Comparison of ENCODE assay signal across 25 mouse cellular contexts in genomic region chr9:47903661-47904060, GRCm38 (mm10).
DNase-seq lines count a peak whose midpoint lies in the region; ATAC-seq lines count a peak whose summit lies in the region.
"Had no signal": no experiment of that assay in that cellular context is flagged by ENCODE, and none has a peak within 500 bp of the region (broad histone marks: within the 10 kb centered on the region; RNA-seq: fewer than 3 reads in every experiment).

No protein-coding gene starts in this region.

- no peak overlapping the region for H3K4me3 ChIP-seq in forebrain, embryonic 14.5 days (ENCODE audit: low read depth, low read length)
- H3K4me3 ChIP-seq in forebrain, embryonic 12.5 days (replicated peaks), result no peak overlapping the region
- H3K4me3 ChIP-seq in midbrain, embryonic 10.5 days, result no peak overlapping the region
- H3K4me3 ChIP-seq in midbrain, embryonic 14.5 days (replicated peaks; ENCODE audit: low read depth, low read length), result no peak overlapping the region
- H3K4me3 ChIP-seq: embryonic facial prominence, embryonic 12.5 days; embryonic facial prominence, embryonic 15.5 days; erythroblast, embryonic 14.5 days; forebrain, embryonic 13.5 days; heart, adult 2 months; heart, embryonic 10.5 days; heart, embryonic 13.5 days; hindbrain, embryonic 15.5 days had no signal

- WGBS in forebrain, embryonic 14.5 days, result 42% methylated on average over 7 of the region's 7 CpGs
- 47% methylated on average over 7 of the region's 7 CpGs for WGBS in forebrain, embryonic 12.5 days
- 63% methylated on average over 7 of the region's 7 CpGs for WGBS in midbrain, embryonic 10.5 days
- 48% methylated on average over 7 of the region's 7 CpGs for WGBS in midbrain, embryonic 14.5 days

- peaks cover 48% of the 10 kb centered on the region for H3K27me3 ChIP-seq in forebrain, embryonic 14.5 days (replicated peaks; ENCODE audit: control insufficient read depth, insufficient read depth, low read length)
- H3K27me3 ChIP-seq in forebrain, embryonic 12.5 days, result peaks cover 85% of the 10 kb centered on the region
- peaks cover 94% of the 10 kb centered on the region for H3K27me3 ChIP-seq in midbrain, embryonic 10.5 days (ENCODE audit: low read depth, poor library complexity, severe bottlenecking)
- H3K27me3 ChIP-seq in midbrain, embryonic 14.5 days (ENCODE audit: control insufficient read depth, insufficient read depth, low read length), result 0 out of 2 replicates have a peak, but pooled peaks cover 4% of the 10 kb centered on the region
- H3K27me3 ChIP-seq: embryonic facial prominence, embryonic 12.5 days; embryonic facial prominence, embryonic 15.5 days; heart, embryonic 13.5 days had no signal

- peaks cover 33% of the 10 kb centered on the region for H3K4me1 ChIP-seq in forebrain, embryonic 14.5 days (ENCODE audit: control insufficient read depth, insufficient read depth, low read length)
- H3K4me1 ChIP-seq in forebrain, embryonic 12.5 days, result peaks cover 44% of the 10 kb centered on the region
- H3K4me1 ChIP-seq in midbrain, embryonic 10.5 days, result peaks cover 51% of the 10 kb centered on the region
- peaks cover 34% of the 10 kb centered on the region for H3K4me1 ChIP-seq in midbrain, embryonic 14.5 days (ENCODE audit: control insufficient read depth, insufficient read depth, low read length)
- H3K4me1 ChIP-seq: embryonic facial prominence, embryonic 15.5 days; heart, embryonic 13.5 days had no signal

- 0 out of 2 replicates have a peak overlapping the region, but pooled peaks have one; percentile 5 for H3K27ac ChIP-seq in forebrain, embryonic 14.5 days (ENCODE audit: low read depth, low read length)
- no peak overlapping the region for H3K27ac ChIP-seq in forebrain, embryonic 12.5 days
- 0 out of 2 replicates have a peak overlapping the region, but pooled peaks have one; percentile 23 for H3K27ac ChIP-seq in midbrain, embryonic 10.5 days (replicated peaks)
- no peak overlapping the region for H3K27ac ChIP-seq in midbrain, embryonic 14.5 days (replicated peaks; ENCODE audit: low read depth, low read length)
- H3K27ac ChIP-seq: embryonic facial prominence, embryonic 12.5 days; embryonic facial prominence, embryonic 15.5 days; forebrain, embryonic 13.5 days; heart, adult 2 months; heart, embryonic 10.5 days; heart, embryonic 13.5 days; hindbrain, embryonic 15.5 days had no signal

- H3K36me3 ChIP-seq in forebrain, embryonic 14.5 days (ENCODE audit: control insufficient read depth, insufficient read depth, low read length), result no peaks in the 10 kb centered on the region
- H3K36me3 ChIP-seq in forebrain, embryonic 12.5 days (replicated peaks), result no peaks in the 10 kb centered on the region
- no peaks in the 10 kb centered on the region for H3K36me3 ChIP-seq in midbrain, embryonic 10.5 days
- no peaks in the 10 kb centered on the region for H3K36me3 ChIP-seq in midbrain, embryonic 14.5 days (ENCODE audit: control insufficient read depth, insufficient read depth, low read length)
- H3K36me3 ChIP-seq: embryonic facial prominence, embryonic 12.5 days; embryonic facial prominence, embryonic 15.5 days; heart, embryonic 10.5 days; heart, embryonic 13.5 days; hindbrain, embryonic 15.5 days had no signal

- H3K9ac ChIP-seq in forebrain, embryonic 14.5 days (ENCODE audit: low read length), result no peak overlapping the region
- no peak overlapping the region for H3K9ac ChIP-seq in forebrain, embryonic 12.5 days
- no peak overlapping the region for H3K9ac ChIP-seq in midbrain, embryonic 14.5 days (replicated peaks; ENCODE audit: low read length)
- H3K9ac ChIP-seq: embryonic facial prominence, embryonic 12.5 days; embryonic facial prominence, embryonic 15.5 days; forebrain, embryonic 13.5 days; forebrain, postnatal 0 days; heart, embryonic 13.5 days; hindbrain, embryonic 15.5 days had no signal

- no peak for ATAC-seq in forebrain, embryonic 14.5 days
- no peak for ATAC-seq in forebrain, embryonic 12.5 days (ENCODE audit: low FRiP score)
- no peak for ATAC-seq in midbrain, embryonic 14.5 days (ENCODE audit: low FRiP score, low TSS enrichment)
- ATAC-seq: activated CD4-positive, CD25-positive, alpha-beta regulatory T cell, adult 4 months had no signal

- no peak for DNase-seq in forebrain, embryonic 14.5 days (ENCODE audit: low spot score)
- DNase-seq in midbrain, embryonic 10.5 days (ENCODE audit: low spot score), result no peak
- DNase-seq in midbrain, embryonic 14.5 days, result no peak
- DNase-seq in brain, adult 2 months (ENCODE audit: low read depth, low spot score), result peak; percentile 52
- DNase-seq in cerebellum, adult 9-11 months, result no peak
- DNase-seq: adrenal gland, adult 8-10 months; adrenal gland, postnatal 25 days; cerebellum, adult 18-20 months; cerebellum, adult 9-10 months; cerebellum, postnatal 25 days; forebrain, postnatal 0 days; gastrocnemius, postnatal 10 days; gastrocnemius, postnatal 36 days; heart, adult 2 months; heart, postnatal 14 days; heart, postnatal 4 days had no signal

- H3K4me2 ChIP-seq in forebrain, embryonic 14.5 days (ENCODE audit: low read length), result no peak overlapping the region
- no peak overlapping the region for H3K4me2 ChIP-seq in forebrain, embryonic 12.5 days
- no peak overlapping the region for H3K4me2 ChIP-seq in midbrain, embryonic 14.5 days (ENCODE audit: low read length)
- H3K4me2 ChIP-seq: embryonic facial prominence, embryonic 12.5 days; embryonic facial prominence, embryonic 15.5 days; forebrain, embryonic 13.5 days; heart, embryonic 13.5 days; hindbrain, embryonic 15.5 days had no signal

- H3K9me3 ChIP-seq in forebrain, embryonic 14.5 days (replicated peaks; ENCODE audit: control insufficient read depth, low read length), result no peaks in the 10 kb centered on the region
- no peaks in the 10 kb centered on the region for H3K9me3 ChIP-seq in forebrain, embryonic 12.5 days
- H3K9me3 ChIP-seq in midbrain, embryonic 10.5 days (replicated peaks), result no peaks in the 10 kb centered on the region
- H3K9me3 ChIP-seq in midbrain, embryonic 14.5 days (ENCODE audit: control insufficient read depth, low read length), result no peaks in the 10 kb centered on the region
- H3K9me3 ChIP-seq: embryonic facial prominence, embryonic 12.5 days; embryonic facial prominence, embryonic 15.5 days; forebrain, embryonic 13.5 days; heart, embryonic 10.5 days; heart, embryonic 13.5 days; hindbrain, embryonic 15.5 days had no signal

Comparison
In these comparisons a context has a peak if more than half of its experiments do, and no peak if none do; other contexts are left out.
1. H3K27ac ChIP-seq: peak in forebrain, embryonic 14.5 days (single experiment) and midbrain, embryonic 10.5 days (single experiment); none in forebrain, embryonic 12.5 days (single experiment) and midbrain, embryonic 14.5 days (single experiment).